Mouse (Mus musculus) limb, embryonic 10.5 days (tissue): Measurements from ENCODE around the gene Lrrc25. TPM values are rescaled to one million over a fixed set of nuclear protein-coding genes. Genes with fewer than 3 reads are reported as not detected.

Source experiments
- DNase-seq: peaks from one replicate; pipeline ENCODE4 v3.0.0-alpha.2; 2017; ENCODE audit warnings: low spot score
- H3K27ac ChIP-seq: fragments of 300-500 bp; sonication (generic); 2 replicates; pipeline ENCODE4 v1.5.1; 2016; ENCODE audit warnings: mild to moderate bottlenecking
- H3K27me3 ChIP-seq: fragments of 300-500 bp; sonication (generic); 2 replicates; pipeline ENCODE4 v1.6.1; 2016; ENCODE audit warnings: low read depth, mild to moderate bottlenecking; ENCODE audit not compliant: poor library complexity, severe bottlenecking
- H3K36me3 ChIP-seq: fragments of 300-500 bp; sonication (generic); 2 replicates; pipeline ENCODE4 v1.6.1; 2016; ENCODE audit warnings: mild to moderate bottlenecking, moderate library complexity
- H3K4me1 ChIP-seq: fragments of 300-500 bp; sonication (generic); 2 replicates; pipeline ENCODE4 v1.6.1; 2016
- H3K4me3 ChIP-seq: fragments of 300-500 bp; sonication (generic); 2 replicates; pipeline ENCODE4 v1.5.1; 2016; ENCODE audit warnings: mild to moderate bottlenecking, moderate library complexity
- H3K9me3 ChIP-seq: fragments of 300-500 bp; sonication (generic); replicated peaks from 2 replicates; pipeline ENCODE4 v1.6.1; 2016; ENCODE audit warnings: mild to moderate bottlenecking
- WGBS: fragments of 180-500 bp; shearing (Covaris S2); methylation state at CpG from one replicate; pipeline ENCODE4 v1.1.7; 2016; 5-methylcytosine and 5-hydroxymethylcytosine counted together
- polyA plus RNA-seq: library from polyadenylated mRNA; unstranded; fragments of >200 nt; fragmentation: Nextera tagmentation; extraction: Ambion mirVana; gene quantifications from 2 replicates; pipeline ENCODE4 v1.2.1, GENCODE M21; 2016

Lrrc25 gene
- polyA plus RNA-seq, 1 experiment from 2014 or later, result 0.64 TPM

- 13% methylated on average over 1 of the region's 1 CpGs for WGBS
- no peak for DNase-seq
- H3K36me3 ChIP-seq, result peaks cover 3% of the 10 kb centered on the region; the same call in 1 of the 2 replicates
- no peaks in the 10 kb centered on the region for H3K27me3 ChIP-seq
- H3K4me1 ChIP-seq, result peaks cover 45% of the 10 kb centered on the region
- no peak overlapping the region for H3K4me3 ChIP-seq
- H3K27ac ChIP-seq, result no peak overlapping the region
- no peaks in the 10 kb centered on the region for H3K9me3 ChIP-seq
These were observed 2.2 kb upstream of the Lrrc25 start for GRCm38 (mm10) chr8:70613763-70614162.

- 77% methylated on average over 5 of the region's 5 CpGs for WGBS
- Histone ChIP-seq H3K4me1 (peaks cover 42% of the 10 kb centered on the region), H3K27ac (no peak overlapping the region), H3K27me3 (no peaks in the 10 kb centered on the region), H3K9me3 (no peaks in the 10 kb centered on the region), H3K36me3 (peaks cover 1% of the 10 kb centered on the region; the same call in 1 of the 2 replicates), H3K4me3 (no peak overlapping the region)
- DNase-seq, result no peak
These were observed 1.5 kb upstream of the Lrrc25 start for GRCm38 (mm10) chr8:70614469-70614868.

GRCm38 (mm10) chr8:70615281-70615680 lies 674 bp upstream of the Lrrc25 start:
- Histone ChIP-seq H3K9me3 (no peaks in the 10 kb centered on the region), H3K27me3 (peaks cover 2% of the 10 kb centered on the region), H3K36me3 (no peaks in the 10 kb centered on the region), H3K4me3 (no peak overlapping the region), H3K27ac (no peak overlapping the region), H3K4me1 (peaks cover 34% of the 10 kb centered on the region)
- 89% methylated on average over 8 of the region's 8 CpGs for WGBS
- DNase-seq, result no peak

GRCm38 (mm10) chr8:70616645-70617044 lies 690 bp downstream of the Lrrc25 start:
- Histone ChIP-seq H3K36me3 (no peaks in the 10 kb centered on the region), H3K9me3 (no peaks in the 10 kb centered on the region), H3K4me1 (peaks cover 26% of the 10 kb centered on the region), H3K27me3 (peaks cover 15% of the 10 kb centered on the region), H3K4me3 (no peak overlapping the region), H3K27ac (no peak overlapping the region)
- WGBS, result 60% methylated on average over 11 of the region's 11 CpGs
- no peak for DNase-seq

GRCm38 (mm10) chr8:70617985-70618384 lies 2.0 kb downstream of the Lrrc25 start:
- Histone ChIP-seq H3K27ac (peak overlapping the region; percentile 59), H3K9me3 (no peaks in the 10 kb centered on the region), H3K36me3 (no peaks in the 10 kb centered on the region), H3K4me3 (peak overlapping the region; percentile 13; the same call in 1 of the 2 replicates), H3K4me1 (peaks cover 20% of the 10 kb centered on the region), H3K27me3 (peaks cover 29% of the 10 kb centered on the region)
- WGBS, result 84% methylated on average over 11 of the region's 11 CpGs
- DNase-seq, result no peak

GRCm38 (mm10) chr8:70618888-70619334 lies 3.0 kb downstream of the Lrrc25 start:
- H3K4me1 ChIP-seq, result peaks cover 20% of the 10 kb centered on the region
- H3K27ac ChIP-seq, result peak overlapping the region; percentile 59; the same call in 1 of the 2 replicates
- WGBS, result 36% methylated on average over 9 of the region's 9 CpGs
- H3K27me3 ChIP-seq, result peaks cover 32% of the 10 kb centered on the region
- DNase-seq, result peak; percentile 43
- no peaks in the 10 kb centered on the region for H3K9me3 ChIP-seq
- no peaks in the 10 kb centered on the region for H3K36me3 ChIP-seq
- H3K4me3 ChIP-seq, result 0 out of 2 replicates have a peak overlapping the region, but pooled peaks have one; percentile 16

- Histone ChIP-seq H3K9me3 (no peaks in the 10 kb centered on the region), H3K4me3 (no peak overlapping the region), H3K4me1 (peaks cover 28% of the 10 kb centered on the region), H3K36me3 (no peaks in the 10 kb centered on the region), H3K27me3 (peaks cover 32% of the 10 kb centered on the region), H3K27ac (no peak overlapping the region)
- 69% methylated on average over 3 of the region's 3 CpGs for WGBS
- no peak for DNase-seq
These were observed 6.3 kb downstream of the Lrrc25 start for GRCm38 (mm10) chr8:70622220-70622619.

GRCm38 (mm10) chr8:70625104-70625503 lies 9.1 kb downstream of the Lrrc25 start:
- Histone ChIP-seq H3K4me3 (no peak overlapping the region; the same call in 1 of the 2 replicates), H3K9me3 (no peaks in the 10 kb centered on the region), H3K36me3 (no peaks in the 10 kb centered on the region), H3K4me1 (peaks cover 24% of the 10 kb centered on the region), H3K27ac (peak overlapping the region; percentile 61; the same call in 1 of the 2 replicates), H3K27me3 (peaks cover 32% of the 10 kb centered on the region)
- DNase-seq, result peak; percentile 80
- 22% methylated on average over 5 of the region's 5 CpGs for WGBS

GRCm38 (mm10) chr8:70627041-70627440 lies 11.1 kb downstream of the Lrrc25 start:
- Histone ChIP-seq H3K4me1 (peaks cover 37% of the 10 kb centered on the region), H3K4me3 (no peak overlapping the region), H3K36me3 (no peaks in the 10 kb centered on the region), H3K27ac (no peak overlapping the region), H3K9me3 (no peaks in the 10 kb centered on the region), H3K27me3 (peaks cover 28% of the 10 kb centered on the region)
- no peak for DNase-seq
- WGBS, result 94% methylated on average over 5 of the region's 5 CpGs

GRCm38 (mm10) chr8:70628986-70629490 lies 13.1 kb downstream of the Lrrc25 start:
- H3K4me3 ChIP-seq, result peak overlapping the region; percentile 65
- H3K9me3 ChIP-seq, result no peaks in the 10 kb centered on the region
- 57% methylated on average over 7 of the region's 7 CpGs for WGBS
- no peak for DNase-seq
- H3K36me3 ChIP-seq, result no peaks in the 10 kb centered on the region
- H3K27ac ChIP-seq, result peak overlapping the region; percentile 83; the same call in 1 of the 2 replicates
- peaks cover 35% of the 10 kb centered on the region for H3K27me3 ChIP-seq
- peaks cover 42% of the 10 kb centered on the region for H3K4me1 ChIP-seq

GRCm38 (mm10) chr8:70629574-70630531 lies 13.9 kb downstream of the Lrrc25 start:
- H3K36me3 ChIP-seq, result no peaks in the 10 kb centered on the region
- peaks cover 42% of the 10 kb centered on the region for H3K4me1 ChIP-seq
- peaks cover 36% of the 10 kb centered on the region for H3K27me3 ChIP-seq
- H3K4me3 ChIP-seq, result peak overlapping the region; percentile 65
- no peaks in the 10 kb centered on the region for H3K9me3 ChIP-seq
- DNase-seq, result peak; percentile 96
- 1% methylated on average over 60 of the region's 60 CpGs for WGBS
- H3K27ac ChIP-seq, result peak overlapping the region; percentile 83

- 11% methylated on average over 22 of the region's 22 CpGs for WGBS
- H3K36me3 ChIP-seq, result no peaks in the 10 kb centered on the region
- H3K27me3 ChIP-seq, result peaks cover 36% of the 10 kb centered on the region
- no peaks in the 10 kb centered on the region for H3K9me3 ChIP-seq
- peaks cover 34% of the 10 kb centered on the region for H3K4me1 ChIP-seq
- H3K4me3 ChIP-seq, result peak overlapping the region; percentile 65; the same call in 1 of the 2 replicates
- no peak overlapping the region for H3K27ac ChIP-seq
- no peak for DNase-seq
These were observed 14.8 kb downstream of the Lrrc25 start for GRCm38 (mm10) chr8:70630532-70631381.
